Mouse (Mus musculus) urinary bladder, postnatal 25 days (tissue): ENCODE data around the gene Cc2d2b.

Source experiments
- DNase-seq: peaks from one replicate; pipeline ENCODE4 v3.0.0; 2022; ENCODE audit warnings: low spot score

Cc2d2b gene

GRCm38 (mm10) chr19:40834436-40834835, 85.9 kb downstream of the Cc2d2b start:
- no peak for DNase-seq

- no peak for DNase-seq
Measured at GRCm38 (mm10) chr19:40838205-40838604, 89.7 kb downstream of the Cc2d2b start.

GRCm38 (mm10) chr19:40840303-40840702, 91.8 kb downstream of the Cc2d2b start:
- no peak for DNase-seq

- no peak for DNase-seq
Measured at GRCm38 (mm10) chr19:40841083-40841482, 92.5 kb downstream of the Cc2d2b start.

GRCm38 (mm10) chr19:40841593-40841992, 93.0 kb downstream of the Cc2d2b start:
- no peak for DNase-seq

- no peak for DNase-seq
Measured at GRCm38 (mm10) chr19:40844731-40845130, 96.2 kb downstream of the Cc2d2b start.

- no peak for DNase-seq
Measured at GRCm38 (mm10) chr19:40849391-40849790, 100.8 kb downstream of the Cc2d2b start.

- no peak for DNase-seq
Measured at GRCm38 (mm10) chr19:40859555-40859954, 111.0 kb downstream of the Cc2d2b start.

- DNase-seq: no peak
Measured at GRCm38 (mm10) chr19:40868284-40868683, 119.7 kb downstream of the Cc2d2b start.

- no peak for DNase-seq
Measured at GRCm38 (mm10) chr19:40869425-40870105, 121.0 kb downstream of the Cc2d2b start.

GRCm38 (mm10) chr19:40872955-40873665, 124.6 kb downstream of the Cc2d2b start:
- DNase-seq: peak; percentile 77
